Mouse (Mus musculus) naive thymus-derived CD4-positive, alpha-beta T cell, adult 5 months (primary cell): ENCODE results near the gene Smurf1. TPM values are rescaled to one million over a fixed set of nuclear protein-coding genes. Genes with fewer than 3 reads are reported as not detected.

Experiments
- polyA plus RNA-seq: library from polyadenylated mRNA; unstranded; fragments of 100-300 nt; shearing (Covaris generic); gene quantifications from one replicate; pipeline ENCODE4 v1.2.1, GENCODE M21; 2017

The Smurf1 gene
- 76.6 TPM for polyA plus RNA-seq

GRCm38 (mm10) chr5:144965639-144966351, at the start of gene Smurf1:
Gene Smurf1, minus strand, starts transcription at chr5:144965847.

Other genes starting within 250 kb of the Smurf1 start
- gene Tmem130, start 204.0 kb downstream of the Smurf1 start, polyA plus RNA-seq, result not detected
- 43.7 TPM for gene Trrap, start 198.1 kb downstream of the Smurf1 start, polyA plus RNA-seq
- not detected for gene Gm4871, start 66.9 kb upstream of the Smurf1 start, polyA plus RNA-seq
- gene 1700018F24Rik, start 77.1 kb upstream of the Smurf1 start, polyA plus RNA-seq, result not detected
- 75.5 TPM for gene Arpc1a, start 118.0 kb upstream of the Smurf1 start, polyA plus RNA-seq
- 0.53 TPM for gene Kpna7, start 118.2 kb upstream of the Smurf1 start, polyA plus RNA-seq
- gene Arpc1b, start 148.4 kb upstream of the Smurf1 start, polyA plus RNA-seq, result 1,001 TPM
- gene Pdap1, start 174.4 kb upstream of the Smurf1 start, polyA plus RNA-seq, result 42.4 TPM
- gene Bud31, start 174.5 kb upstream of the Smurf1 start, polyA plus RNA-seq, result 251 TPM
- gene Ptcd1, start 201.3 kb upstream of the Smurf1 start, polyA plus RNA-seq, result 19.8 TPM
- 42.5 TPM for gene Cpsf4, start 201.4 kb upstream of the Smurf1 start, polyA plus RNA-seq
- 223 TPM for gene Atp5j2, start 226.2 kb upstream of the Smurf1 start, polyA plus RNA-seq
- 77.2 TPM for gene Zkscan14, start 236.0 kb upstream of the Smurf1 start, polyA plus RNA-seq
- gene Zkscan5, start 238.7 kb upstream of the Smurf1 start, polyA plus RNA-seq, result 4.8 TPM